Mouse (Mus musculus): ENCODE measurements at regions not wholly inside any gene's neighbourhood (a gene's known extent, or its start where the extent isn't known, plus 50 kb on each side); places are given as distances from the start of the nearest gene placed in this dataset.

DNA sequence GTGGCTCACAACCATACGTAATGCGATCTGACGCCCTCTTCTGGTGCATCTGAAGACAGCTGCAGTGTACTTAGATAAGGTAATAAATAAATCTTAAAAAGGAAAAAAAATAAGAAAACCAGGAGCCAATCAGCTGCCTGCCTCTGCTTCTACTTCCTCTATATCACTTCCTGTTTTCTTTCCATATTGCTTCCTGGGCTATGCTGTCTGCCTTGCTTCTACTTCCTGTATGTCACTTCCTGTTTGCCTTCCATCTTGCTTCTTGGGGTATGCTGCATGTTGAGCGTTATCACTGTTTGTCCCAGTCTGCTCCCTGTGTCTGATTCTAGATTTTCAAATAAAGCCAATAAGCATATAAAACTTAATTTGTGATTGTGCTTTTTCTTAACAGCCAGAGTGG, 85.3 kb upstream of the Slc28a3 start:
- H3K27me3 ChIP-seq (ENCODE audit: control insufficient read depth, insufficient read depth, low read length): no peaks in the 10 kb centered on the region
- no peak for ATAC-seq (ENCODE audit: insufficient read depth, low FRiP score)
- whole genome bisulfite sequencing: 99% methylated on average over 4 of the region's 4 CpGs

GRCm38 (mm10) chr13:58700021-58700420, 89.3 kb upstream of the Slc28a3 start:
- Histone ChIP-seq H3K4me1 (ENCODE audit: control insufficient read depth, insufficient read depth, low read length) (no peaks in the 10 kb centered on the region), H3K27ac (ENCODE audit: low read length) (no peak overlapping the region), H3K9ac (ENCODE audit: low read length) (no peak overlapping the region), H3K4me2 (ENCODE audit: low read depth, low read length) (no peak overlapping the region), H3K27me3 (ENCODE audit: control insufficient read depth, insufficient read depth, low read length) (no peaks in the 10 kb centered on the region), H3K36me3 (ENCODE audit: control insufficient read depth, insufficient read depth, low read length) (no peaks in the 10 kb centered on the region), H3K9me3 (replicated peaks; ENCODE audit: control insufficient read depth, low read length) (no peaks in the 10 kb centered on the region), H3K4me3 (replicated peaks; ENCODE audit: low read length) (no peak overlapping the region)
- no peak for ATAC-seq (ENCODE audit: insufficient read depth, low FRiP score)
- WGBS: 88% methylated on average over 8 of the region's 8 CpGs

More for the DNA sequence above, 85.3 kb upstream of the Slc28a3 start:
- Histone ChIP-seq H3K9me3 (replicated peaks; ENCODE audit: control insufficient read depth, low read length) (no peaks in the 10 kb centered on the region), H3K9ac (ENCODE audit: low read length) (no peak overlapping the region), H3K27ac (ENCODE audit: low read length) (no peak overlapping the region), H3K4me3 (replicated peaks; ENCODE audit: low read length) (no peak overlapping the region), H3K4me2 (ENCODE audit: low read depth, low read length) (no peak overlapping the region), H3K4me1 (ENCODE audit: control insufficient read depth, insufficient read depth, low read length) (no peaks in the 10 kb centered on the region), H3K36me3 (ENCODE audit: control insufficient read depth, insufficient read depth, low read length) (no peaks in the 10 kb centered on the region)

DNA sequence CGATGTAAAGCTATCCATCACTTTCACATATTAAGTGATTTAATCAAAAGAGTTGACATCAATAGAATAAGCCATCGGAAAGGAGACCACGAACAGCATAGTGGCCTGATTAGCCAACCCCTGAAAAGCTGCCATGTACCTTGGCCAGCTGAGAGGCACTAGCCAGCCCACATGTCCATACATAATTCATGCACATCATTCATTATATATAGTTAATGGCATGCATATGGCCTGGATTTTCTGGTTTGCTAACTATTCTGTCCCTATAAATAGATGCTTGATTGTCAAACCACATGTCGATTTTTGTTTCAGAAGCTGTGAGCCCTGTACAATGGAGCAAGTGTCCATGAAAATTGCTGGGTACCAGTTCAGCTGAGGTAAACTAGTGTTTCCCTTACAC, 93.5 kb upstream of the Slc28a3 start:
- no peak for ATAC-seq (ENCODE audit: insufficient read depth, low FRiP score)
- Histone ChIP-seq H3K4me2 (ENCODE audit: low read depth, low read length) (no peak overlapping the region), H3K4me1 (ENCODE audit: control insufficient read depth, insufficient read depth, low read length) (no peaks in the 10 kb centered on the region), H3K27me3 (ENCODE audit: control insufficient read depth, insufficient read depth, low read length) (no peaks in the 10 kb centered on the region), H3K36me3 (ENCODE audit: control insufficient read depth, insufficient read depth, low read length) (no peaks in the 10 kb centered on the region), H3K9me3 (replicated peaks; ENCODE audit: control insufficient read depth, low read length) (no peaks in the 10 kb centered on the region), H3K9ac (ENCODE audit: low read length) (no peak overlapping the region), H3K4me3 (replicated peaks; ENCODE audit: low read length) (no peak overlapping the region), H3K27ac (ENCODE audit: low read length) (no peak overlapping the region)
- WGBS: 67% methylated on average over 4 of the region's 4 CpGs

GRCm38 (mm10) chr13:58716584-58716983, 89.8 kb upstream of the Ntrk2 start:
- Histone ChIP-seq H3K27me3 (ENCODE audit: control insufficient read depth, insufficient read depth, low read length) (no peaks in the 10 kb centered on the region), H3K36me3 (ENCODE audit: control insufficient read depth, insufficient read depth, low read length) (no peaks in the 10 kb centered on the region), H3K27ac (ENCODE audit: low read length) (no peak overlapping the region), H3K4me2 (ENCODE audit: low read depth, low read length) (no peak overlapping the region), H3K4me1 (ENCODE audit: control insufficient read depth, insufficient read depth, low read length) (no peaks in the 10 kb centered on the region), H3K4me3 (replicated peaks; ENCODE audit: low read length) (no peak overlapping the region), H3K9ac (ENCODE audit: low read length) (no peak overlapping the region), H3K9me3 (replicated peaks; ENCODE audit: control insufficient read depth, low read length) (no peaks in the 10 kb centered on the region)
- ATAC-seq (ENCODE audit: insufficient read depth, low FRiP score): no peak
- WGBS: 85% methylated on average over 1 of the region's 1 CpGs

- Histone ChIP-seq H3K4me3 (replicated peaks; ENCODE audit: low read length) (no peak overlapping the region), H3K4me1 (ENCODE audit: control insufficient read depth, insufficient read depth, low read length) (no peaks in the 10 kb centered on the region), H3K4me2 (ENCODE audit: low read depth, low read length) (no peak overlapping the region), H3K9me3 (replicated peaks; ENCODE audit: control insufficient read depth, low read length) (no peaks in the 10 kb centered on the region), H3K27ac (ENCODE audit: low read length) (0 out of 2 replicates have a peak overlapping the region, but pooled peaks have one; percentile 11), H3K9ac (ENCODE audit: low read length) (no peak overlapping the region), H3K27me3 (ENCODE audit: control insufficient read depth, insufficient read depth, low read length) (no peaks in the 10 kb centered on the region), H3K36me3 (ENCODE audit: control insufficient read depth, insufficient read depth, low read length) (no peaks in the 10 kb centered on the region)
- no peak for ATAC-seq (ENCODE audit: insufficient read depth, low FRiP score)
- WGBS: 30% methylated on average over 6 of the region's 6 CpGs
Observed at GRCm38 (mm10) chr13:58730500-58731105, 75.8 kb upstream of the Ntrk2 start.

DNA sequence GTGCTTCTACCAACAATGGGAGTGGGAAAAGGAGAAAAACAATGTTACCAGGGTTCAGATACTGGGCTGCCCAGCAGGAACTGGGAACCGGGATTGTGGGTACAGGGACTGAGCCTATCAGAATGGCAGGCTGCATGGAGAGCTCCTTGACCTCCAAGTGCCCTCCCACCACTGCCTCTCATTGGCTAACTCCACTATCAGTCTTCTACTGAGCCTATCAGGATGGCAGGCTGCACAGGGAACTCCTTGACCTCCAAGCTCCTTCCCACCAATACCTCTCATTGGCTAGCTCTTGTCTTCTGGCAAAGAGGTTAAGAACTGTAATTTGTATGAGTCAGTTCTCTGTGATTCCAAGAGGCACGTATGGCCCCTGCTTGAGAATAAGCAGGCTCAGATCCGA, 73.6 kb upstream of the Ntrk2 start:
- H3K9me3 ChIP-seq (replicated peaks; ENCODE audit: control insufficient read depth, low read length): no peaks in the 10 kb centered on the region
- H3K36me3 ChIP-seq (ENCODE audit: control insufficient read depth, insufficient read depth, low read length): no peaks in the 10 kb centered on the region
- H3K4me3 ChIP-seq (replicated peaks; ENCODE audit: low read length): no peak overlapping the region
- WGBS: 59% methylated on average over 3 of the region's 3 CpGs
- H3K27ac ChIP-seq (ENCODE audit: low read length): no peak overlapping the region
- no peak overlapping the region for H3K4me2 ChIP-seq (ENCODE audit: low read depth, low read length)
- ATAC-seq (ENCODE audit: insufficient read depth, low FRiP score): no peak
- no peak overlapping the region for H3K9ac ChIP-seq (ENCODE audit: low read length)
- H3K27me3 ChIP-seq (ENCODE audit: control insufficient read depth, insufficient read depth, low read length): no peaks in the 10 kb centered on the region
- no peaks in the 10 kb centered on the region for H3K4me1 ChIP-seq (ENCODE audit: control insufficient read depth, insufficient read depth, low read length)

GRCm38 (mm10) chr13:58733615-58734014, 72.8 kb upstream of the Ntrk2 start:
- WGBS: 79% methylated on average over 6 of the region's 6 CpGs
- Histone ChIP-seq H3K9ac (ENCODE audit: low read length) (no peak overlapping the region), H3K27ac (ENCODE audit: low read length) (no peak overlapping the region), H3K4me3 (replicated peaks; ENCODE audit: low read length) (no peak overlapping the region), H3K4me2 (ENCODE audit: low read depth, low read length) (no peak overlapping the region), H3K9me3 (replicated peaks; ENCODE audit: control insufficient read depth, low read length) (no peaks in the 10 kb centered on the region), H3K36me3 (ENCODE audit: control insufficient read depth, insufficient read depth, low read length) (no peaks in the 10 kb centered on the region), H3K27me3 (ENCODE audit: control insufficient read depth, insufficient read depth, low read length) (no peaks in the 10 kb centered on the region), H3K4me1 (ENCODE audit: control insufficient read depth, insufficient read depth, low read length) (no peaks in the 10 kb centered on the region)
- no peak for ATAC-seq (ENCODE audit: insufficient read depth, low FRiP score)

DNA sequence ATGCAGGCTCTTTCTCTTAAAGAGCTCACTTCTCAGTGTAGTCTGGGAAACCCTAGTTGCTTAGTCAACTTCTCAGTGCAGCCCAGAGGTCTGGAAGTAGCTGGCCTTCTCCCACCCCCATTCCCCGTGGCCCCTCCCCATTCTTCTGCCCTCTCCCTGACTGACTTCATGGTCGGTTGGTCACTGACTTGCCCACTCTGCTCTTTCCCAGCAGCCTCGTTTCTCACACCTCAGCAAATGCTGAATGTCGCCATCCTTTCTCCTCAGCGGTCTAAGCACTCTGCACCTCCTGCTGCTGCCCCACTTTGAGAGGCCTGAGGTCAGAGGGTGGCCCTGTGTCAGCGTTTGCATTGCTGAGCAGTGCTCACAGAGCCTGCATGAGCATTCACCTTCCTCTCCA, 70.8 kb upstream of the Ntrk2 start:
- no peak overlapping the region for H3K4me3 ChIP-seq (replicated peaks; ENCODE audit: low read length)
- WGBS: 21% methylated on average over 6 of the region's 6 CpGs
- no peak overlapping the region for H3K27ac ChIP-seq (ENCODE audit: low read length)
- no peaks in the 10 kb centered on the region for H3K27me3 ChIP-seq (ENCODE audit: control insufficient read depth, insufficient read depth, low read length)
- H3K4me2 ChIP-seq (ENCODE audit: low read depth, low read length): no peak overlapping the region
- no peaks in the 10 kb centered on the region for H3K9me3 ChIP-seq (replicated peaks; ENCODE audit: control insufficient read depth, low read length)
- no peak for ATAC-seq (ENCODE audit: insufficient read depth, low FRiP score)
- H3K4me1 ChIP-seq (ENCODE audit: control insufficient read depth, insufficient read depth, low read length): no peaks in the 10 kb centered on the region
- H3K36me3 ChIP-seq (ENCODE audit: control insufficient read depth, insufficient read depth, low read length): no peaks in the 10 kb centered on the region
- no peak overlapping the region for H3K9ac ChIP-seq (ENCODE audit: low read length)

GRCm38 (mm10) chr13:58740731-58741130, 65.6 kb upstream of the Ntrk2 start:
- H3K4me3 ChIP-seq (replicated peaks; ENCODE audit: low read length): no peak overlapping the region
- H3K4me2 ChIP-seq (ENCODE audit: low read depth, low read length): no peak overlapping the region
- H3K27me3 ChIP-seq (ENCODE audit: control insufficient read depth, insufficient read depth, low read length): no peaks in the 10 kb centered on the region
- WGBS: 59% methylated on average over 7 of the region's 7 CpGs
- no peaks in the 10 kb centered on the region for H3K36me3 ChIP-seq (ENCODE audit: control insufficient read depth, insufficient read depth, low read length)
- no peaks in the 10 kb centered on the region for H3K4me1 ChIP-seq (ENCODE audit: control insufficient read depth, insufficient read depth, low read length)
- H3K9me3 ChIP-seq (replicated peaks; ENCODE audit: control insufficient read depth, low read length): 0 out of 2 replicates have a peak, but pooled peaks cover 4% of the 10 kb centered on the region
- H3K27ac ChIP-seq (ENCODE audit: low read length): no peak overlapping the region
- ATAC-seq (ENCODE audit: insufficient read depth, low FRiP score): no peak
- no peak overlapping the region for H3K9ac ChIP-seq (ENCODE audit: low read length)

Measured in stomach, embryonic 16.5 days (tissue).